Comparison of ENCODE assay signal across 14 mouse cellular contexts in genomic region chr11:69091566-69092385, GRCm38 (mm10). TPM values are rescaled to one million over a fixed set of nuclear protein-coding genes. Genes with fewer than 3 reads are reported as not detected.
DNase-seq lines count a peak whose midpoint lies in the region; ATAC-seq and TF ChIP-seq lines count a peak whose summit lies in the region.
"Had no signal": no experiment of that assay in that cellular context is flagged by ENCODE, and none has a peak within 500 bp of the region (broad histone marks: within the 10 kb centered on the region; RNA-seq: fewer than 3 reads in every experiment).

No protein-coding gene starts in this region.

- H3K27me3 ChIP-seq in forebrain, embryonic 10.5 days (ENCODE audit: poor library complexity, severe bottlenecking), result no peaks in the 10 kb centered on the region
- H3K27me3 ChIP-seq in forebrain, embryonic 13.5 days, result no peaks in the 10 kb centered on the region
- no peaks in the 10 kb centered on the region for H3K27me3 ChIP-seq in kidney, postnatal 0 days (ENCODE audit: insufficient read depth, low read length)
- H3K27me3 ChIP-seq in kidney, embryonic 14.5 days (ENCODE audit: control insufficient read depth, insufficient read depth, low read length), result no peaks in the 10 kb centered on the region
- H3K27me3 ChIP-seq: midbrain, embryonic 13.5 days; neural tube, embryonic 12.5 days had no signal

- peaks cover 33% of the 10 kb centered on the region for H3K36me3 ChIP-seq in forebrain, embryonic 10.5 days (replicated peaks)
- peaks cover 26% of the 10 kb centered on the region for H3K36me3 ChIP-seq in forebrain, embryonic 13.5 days (ENCODE audit: poor library complexity, severe bottlenecking)
- peaks cover 15% of the 10 kb centered on the region; the same call in 1 of the 2 replicates for H3K36me3 ChIP-seq in kidney, postnatal 0 days (ENCODE audit: insufficient read depth, low read length)
- peaks cover 33% of the 10 kb centered on the region for H3K36me3 ChIP-seq in kidney, embryonic 14.5 days (ENCODE audit: control insufficient read depth, insufficient read depth, low read length)

- TF ChIP-seq CTCF in kidney, postnatal 0 days (IDR thresholded peaks at IDR 0.05; ENCODE audit: low read depth), result no peak

- peaks cover 67% of the 10 kb centered on the region for H3K4me1 ChIP-seq in forebrain, embryonic 10.5 days
- peaks cover 50% of the 10 kb centered on the region for H3K4me1 ChIP-seq in forebrain, embryonic 13.5 days
- peaks cover 12% of the 10 kb centered on the region for H3K4me1 ChIP-seq in kidney, postnatal 0 days (replicated peaks; ENCODE audit: insufficient read depth, low read length)
- peaks cover 32% of the 10 kb centered on the region for H3K4me1 ChIP-seq in kidney, embryonic 14.5 days (ENCODE audit: control insufficient read depth, insufficient read depth, low read length)

- DNase-seq in forebrain, embryonic 10.5 days (ENCODE audit: extremely low spot score, low spot score), result no peak
- no peak for DNase-seq in kidney, postnatal 0 days (ENCODE audit: low spot score)
- DNase-seq in testis, postnatal 10 days (ENCODE audit: low spot score), result peak; percentile 36
- DNase-seq in testis, postnatal 14 days (ENCODE audit: low spot score), result no peak
- no peak for DNase-seq in right cerebral cortex, adult 18-20 months

- H3K4me3 ChIP-seq in forebrain, embryonic 10.5 days, result peak overlapping the region; percentile 4; the same call in 1 of the 2 replicates
- H3K4me3 ChIP-seq in forebrain, embryonic 13.5 days, result no peak overlapping the region
- H3K4me3 ChIP-seq in kidney, postnatal 0 days (replicated peaks; ENCODE audit: low read depth, low read length), result no peak overlapping the region
- H3K4me3 ChIP-seq in kidney, embryonic 14.5 days (ENCODE audit: low read length), result no peak overlapping the region
- H3K4me3 ChIP-seq: hindbrain, embryonic 13.5 days; midbrain, embryonic 13.5 days; neural tube, embryonic 12.5 days had no signal

- 72% methylated on average over 7 of the region's 7 CpGs for WGBS in forebrain, embryonic 10.5 days
- WGBS in forebrain, embryonic 13.5 days, result 66% methylated on average over 7 of the region's 7 CpGs
- WGBS in kidney, postnatal 0 days, result 59% methylated on average over 7 of the region's 7 CpGs
- 66% methylated on average over 7 of the region's 7 CpGs for WGBS in kidney, embryonic 14.5 days

- no peak overlapping the region for H3K9ac ChIP-seq in forebrain, embryonic 13.5 days
- H3K9ac ChIP-seq in kidney, postnatal 0 days (ENCODE audit: low read depth, low read length), result no peak overlapping the region
- no peak overlapping the region for H3K9ac ChIP-seq in kidney, embryonic 14.5 days (ENCODE audit: low read depth, low read length)
- H3K9ac ChIP-seq: neural tube, embryonic 12.5 days had no signal

- no peak overlapping the region for H3K4me2 ChIP-seq in forebrain, embryonic 13.5 days
- H3K4me2 ChIP-seq in kidney, postnatal 0 days (ENCODE audit: low read length), result no peak overlapping the region
- no peak overlapping the region for H3K4me2 ChIP-seq in kidney, embryonic 14.5 days (replicated peaks; ENCODE audit: low read depth, low read length)
- H3K4me2 ChIP-seq: midbrain, embryonic 13.5 days; neural tube, embryonic 12.5 days had no signal

- no peak overlapping the region for H3K27ac ChIP-seq in forebrain, embryonic 10.5 days
- H3K27ac ChIP-seq in forebrain, embryonic 13.5 days, result no peak overlapping the region
- H3K27ac ChIP-seq in kidney, postnatal 0 days, result peak overlapping the region; percentile 72
- no peak overlapping the region for H3K27ac ChIP-seq in kidney, embryonic 14.5 days (ENCODE audit: low read depth, low read length)
- H3K27ac ChIP-seq: hindbrain, embryonic 13.5 days; midbrain, embryonic 13.5 days; neural tube, embryonic 12.5 days had no signal

- no peak for ATAC-seq in forebrain, embryonic 13.5 days
- ATAC-seq in kidney, postnatal 0 days (replicated peaks; ENCODE audit: low FRiP score, low read depth), result no peak
- no peak for ATAC-seq in kidney, embryonic 14.5 days (ENCODE audit: low FRiP score, low TSS enrichment)
- no peak for ATAC-seq in granulocyte monocyte progenitor cell, adult 5-6 weeks (replicated peaks; ENCODE audit: poor library complexity, severe bottlenecking)
- ATAC-seq: activated CD4-positive, CD25-positive, alpha-beta regulatory T cell, adult 4 months; forebrain, embryonic 16.5 days; midbrain, embryonic 13.5 days had no signal

- no peaks in the 10 kb centered on the region for H3K9me3 ChIP-seq in forebrain, embryonic 10.5 days
- H3K9me3 ChIP-seq in forebrain, embryonic 13.5 days (replicated peaks), result no peaks in the 10 kb centered on the region
- H3K9me3 ChIP-seq in kidney, postnatal 0 days (replicated peaks; ENCODE audit: low read length), result no peaks in the 10 kb centered on the region
- H3K9me3 ChIP-seq in kidney, embryonic 14.5 days (ENCODE audit: control insufficient read depth, low read length), result no peaks in the 10 kb centered on the region
- H3K9me3 ChIP-seq: hindbrain, embryonic 13.5 days; midbrain, embryonic 13.5 days; neural tube, embryonic 12.5 days had no signal

RNA-seq across cellular contexts. Expression of gene Per1, which starts 3.2 kb away (rescaled TPM):
- polyA plus RNA-seq in forebrain, embryonic 10.5 days (2016; fragmentation: Nextera tagmentation; extraction: Ambion mirVana), result 7.3 and 9.0 TPM in 2 replicates
- 6.0 and 6.4 TPM in 2 replicates for polyA plus RNA-seq in forebrain, embryonic 13.5 days (2015; fragmentation: Nextera tagmentation; extraction: Ambion mirVana)
- polyA plus RNA-seq in kidney, postnatal 0 days (2015; fragmentation: Nextera tagmentation; extraction: Ambion mirVana), result 7.4 and 9.9 TPM in 2 replicates
- 6.1 and 8.9 TPM in 2 replicates for polyA plus RNA-seq in kidney, embryonic 14.5 days (2014; fragmentation: Nextera tagmentation; extraction: Ambion mirVana)
- total RNA-seq in granulocyte monocyte progenitor cell, adult 5-6 weeks (2014; fragmentation: Nextera tagmentation), result 10.3 and 11.7 TPM in 2 replicates
- total RNA-seq in granulocyte monocyte progenitor cell, adult 5-6 weeks (2017), result 9.4 and 9.8 TPM in 2 replicates

RNA-seq across cellular contexts. Expression of gene Vamp2, which starts 3.5 kb away (rescaled TPM):
- 51.3 and 57.6 TPM in 2 replicates for polyA plus RNA-seq in forebrain, embryonic 10.5 days (2016; fragmentation: Nextera tagmentation; extraction: Ambion mirVana)
- polyA plus RNA-seq in forebrain, embryonic 13.5 days (2015; fragmentation: Nextera tagmentation; extraction: Ambion mirVana), result 110 and 124 TPM in 2 replicates
- polyA plus RNA-seq in kidney, postnatal 0 days (2015; fragmentation: Nextera tagmentation; extraction: Ambion mirVana), result 66.7 and 67.7 TPM in 2 replicates
- 57.5 and 86.5 TPM in 2 replicates for polyA plus RNA-seq in kidney, embryonic 14.5 days (2014; fragmentation: Nextera tagmentation; extraction: Ambion mirVana)
- total RNA-seq in granulocyte monocyte progenitor cell, adult 5-6 weeks (2014; fragmentation: Nextera tagmentation), result 59.2 and 63.1 TPM in 2 replicates
- total RNA-seq in granulocyte monocyte progenitor cell, adult 5-6 weeks (2017), result 7.2 and 8.6 TPM in 2 replicates

RNA-seq across cellular contexts. Expression of gene Tmem107, which starts 21.2 kb away (rescaled TPM):
- polyA plus RNA-seq in forebrain, embryonic 10.5 days (2016; fragmentation: Nextera tagmentation; extraction: Ambion mirVana), result 60.8 and 61.0 TPM in 2 replicates
- 55.1 and 57.2 TPM in 2 replicates for polyA plus RNA-seq in forebrain, embryonic 13.5 days (2015; fragmentation: Nextera tagmentation; extraction: Ambion mirVana)
- 60.8 and 61.3 TPM in 2 replicates for polyA plus RNA-seq in kidney, postnatal 0 days (2015; fragmentation: Nextera tagmentation; extraction: Ambion mirVana)
- polyA plus RNA-seq in kidney, embryonic 14.5 days (2014; fragmentation: Nextera tagmentation; extraction: Ambion mirVana), result 62.2 and 73.8 TPM in 2 replicates
- total RNA-seq in granulocyte monocyte progenitor cell, adult 5-6 weeks (2014; fragmentation: Nextera tagmentation), result 15.1 and 48.9 TPM in 2 replicates
- total RNA-seq in granulocyte monocyte progenitor cell, adult 5-6 weeks (2017), result 10.4 and 24.9 TPM in 2 replicates

RNA-seq across cellular contexts. Expression of gene Hes7, which starts 28.4 kb away (rescaled TPM):
- 0.16 and 0.17 TPM in 2 replicates for polyA plus RNA-seq in forebrain, embryonic 10.5 days (2016; fragmentation: Nextera tagmentation; extraction: Ambion mirVana)
- 0.12 and 0.21 TPM in 2 replicates for polyA plus RNA-seq in forebrain, embryonic 13.5 days (2015; fragmentation: Nextera tagmentation; extraction: Ambion mirVana)
- 0.42 and 0.50 TPM in 2 replicates for polyA plus RNA-seq in kidney, postnatal 0 days (2015; fragmentation: Nextera tagmentation; extraction: Ambion mirVana)
- 0.23 and 0.41 TPM in 2 replicates for polyA plus RNA-seq in kidney, embryonic 14.5 days (2014; fragmentation: Nextera tagmentation; extraction: Ambion mirVana)
- not detected in 2 replicates for total RNA-seq in granulocyte monocyte progenitor cell, adult 5-6 weeks (2014; fragmentation: Nextera tagmentation)
- not detected in 2 replicates for total RNA-seq in granulocyte monocyte progenitor cell, adult 5-6 weeks (2017)
- total RNA-seq: gastrocnemius, postnatal 10 days had no signal
- polyA plus RNA-seq: activated CD4-positive, CD25-positive, alpha-beta regulatory T cell, adult 4 months had no signal

RNA-seq across cellular contexts. Expression of gene 9130213A22Rik, which starts 30.6 kb away (rescaled TPM):
- polyA plus RNA-seq in forebrain, embryonic 10.5 days (2016; fragmentation: Nextera tagmentation; extraction: Ambion mirVana), result 0.11 and 0.16 TPM in 2 replicates
- polyA plus RNA-seq in forebrain, embryonic 13.5 days (2015; fragmentation: Nextera tagmentation; extraction: Ambion mirVana), result 0.21 and 0.34 TPM in 2 replicates
- polyA plus RNA-seq in kidney, postnatal 0 days (2015; fragmentation: Nextera tagmentation; extraction: Ambion mirVana), result 0.25 and 0.31 TPM in 2 replicates
- 0.11 and 0.43 TPM in 2 replicates for polyA plus RNA-seq in kidney, embryonic 14.5 days (2014; fragmentation: Nextera tagmentation; extraction: Ambion mirVana)
- 0.17 TPM in 1 of 2 replicates, not detected in the other for total RNA-seq in granulocyte monocyte progenitor cell, adult 5-6 weeks (2014; fragmentation: Nextera tagmentation)
- not detected in 2 replicates for total RNA-seq in granulocyte monocyte progenitor cell, adult 5-6 weeks (2017)
- polyA plus RNA-seq: activated CD4-positive, CD25-positive, alpha-beta regulatory T cell, adult 4 months; midbrain, embryonic 13.5 days; neural tube, embryonic 12.5 days had no signal
